Mouse (Mus musculus) lung, embryonic 14.5 days (tissue): Measurements from ENCODE around the gene Gm37240. TPM values are rescaled to one million over a fixed set of nuclear protein-coding genes. Genes with fewer than 3 reads are reported as not detected.

Source experiments
- ATAC-seq: fragments of 200-750 bp; cut with Nextera tagmentation; 2 replicates; pipeline ENCODE4 v1.8.0; 2017; ENCODE audit warnings: mild to moderate bottlenecking, moderate TSS enrichment, moderate library complexity; ENCODE audit not compliant: insufficient read depth
- DNase-seq: peaks from one replicate; pipeline ENCODE4 v3.0.0-alpha.2; 2015
- H3K27ac ChIP-seq: fragments of 300-500 bp; sonication (generic); 2 replicates; pipeline ENCODE4 v1.5.1; 2014; ENCODE audit warnings: low read depth, mild to moderate bottlenecking, moderate library complexity
- H3K27me3 ChIP-seq: fragments of 300-500 bp; sonication (generic); 2 replicates; pipeline ENCODE4 v1.6.1; 2014; ENCODE audit warnings: low read length, control low read depth; ENCODE audit not compliant: insufficient read depth
- H3K36me3 ChIP-seq: fragments of 300-500 bp; sonication (generic); 2 replicates; pipeline ENCODE4 v1.6.1; 2014; ENCODE audit warnings: control low read depth; ENCODE audit not compliant: insufficient read depth
- H3K4me1 ChIP-seq: fragments of 300-500 bp; sonication (generic); 2 replicates; pipeline ENCODE4 v1.6.1; 2014; ENCODE audit warnings: antibody characterized with exemption, control low read depth; ENCODE audit not compliant: insufficient read depth
- H3K4me2 ChIP-seq: fragments of 300-500 bp; sonication (generic); 2 replicates; pipeline ENCODE4 v1.6.1; 2014; ENCODE audit warnings: mild to moderate bottlenecking
- H3K4me3 ChIP-seq: fragments of 300-500 bp; sonication (generic); 2 replicates; pipeline ENCODE4 v1.5.1; 2014; ENCODE audit warnings: low read depth, low read length
- H3K9ac ChIP-seq: fragments of 300-500 bp; sonication (generic); 2 replicates; pipeline ENCODE4 v1.6.1; 2014
- H3K9me3 ChIP-seq: fragments of 300-500 bp; sonication (generic); 2 replicates; pipeline ENCODE4 v1.6.1; 2016; ENCODE audit warnings: low read depth, low read length, control low read depth
- CTCF ChIP-seq: IDR thresholded peaks from 2 replicates; pipeline ENCODE4 v1.5.1; 2016; ENCODE audit warnings: antibody characterized with exemption, low read depth
- WGBS: fragments of 180-500 bp; shearing (Covaris S2); extraction: QIAGEN DNeasy Blood & Tissue Kit; methylation state at CpG from one replicate; pipeline ENCODE4 v1.1.7; 2014; 5-methylcytosine and 5-hydroxymethylcytosine counted together
- polyA plus RNA-seq: library from polyadenylated mRNA; unstranded; fragments of >200 nt; fragmentation: Nextera tagmentation; extraction: Ambion mirVana; gene quantifications from 2 replicates; pipeline ENCODE4 v1.2.1, GENCODE M21; 2014

The Gm37240 gene
- polyA plus RNA-seq, 1 experiment from 2014 or later: 4.5 TPM

GRCm38 (mm10) chr3:84484891-84485290, 1402.4 kb downstream of the Gm37240 start:
- no peak for DNase-seq
- H3K27ac ChIP-seq: peak overlapping the region; percentile 42; the same call in 1 of the 2 replicates

GRCm38 (mm10) chr3:84484333-84484732, 1403.0 kb downstream of the Gm37240 start:
- Histone ChIP-seq H3K4me3 (no peak overlapping the region), H3K4me1 (no peaks in the 10 kb centered on the region; the same call in 1 of the 2 replicates), H3K36me3 (no peaks in the 10 kb centered on the region), H3K9ac (no peak overlapping the region), H3K4me2 (no peak overlapping the region), H3K27ac (no peak overlapping the region), H3K27me3 (0 out of 2 replicates have a peak, but pooled peaks cover 2% of the 10 kb centered on the region), H3K9me3 (no peaks in the 10 kb centered on the region)
- DNase-seq: no peak
- no peak for TF ChIP-seq CTCF
- ATAC-seq: no peak
- WGBS: 67% methylated on average over 4 of the region's 4 CpGs

More at GRCm38 (mm10) chr3:84484891-84485290, 1402.4 kb downstream of the Gm37240 start:
- 50% methylated on average over 3 of the region's 3 CpGs for WGBS
- TF ChIP-seq CTCF: no peak
- Histone ChIP-seq H3K4me1 (no peaks in the 10 kb centered on the region; the same call in 1 of the 2 replicates), H3K9ac (no peak overlapping the region), H3K27me3 (no peaks in the 10 kb centered on the region), H3K4me3 (no peak overlapping the region), H3K36me3 (no peaks in the 10 kb centered on the region), H3K9me3 (no peaks in the 10 kb centered on the region), H3K4me2 (no peak overlapping the region)
- ATAC-seq: no peak

GRCm38 (mm10) chr3:84482121-84482520, 1405.2 kb downstream of the Gm37240 start:
- H3K4me1 ChIP-seq: peaks cover 5% of the 10 kb centered on the region; the same call in 1 of the 2 replicates
- no peaks in the 10 kb centered on the region for H3K36me3 ChIP-seq
- 90% methylated on average over 6 of the region's 6 CpGs for WGBS
- H3K9ac ChIP-seq: no peak overlapping the region
- peaks cover 13% of the 10 kb centered on the region; the same call in 1 of the 2 replicates for H3K27me3 ChIP-seq
- H3K9me3 ChIP-seq: no peaks in the 10 kb centered on the region
- DNase-seq (no peak), ATAC-seq (no peak)
- TF ChIP-seq CTCF: no peak
- H3K27ac ChIP-seq: no peak overlapping the region
- H3K4me3 ChIP-seq: no peak overlapping the region
- no peak overlapping the region for H3K4me2 ChIP-seq

DNA sequence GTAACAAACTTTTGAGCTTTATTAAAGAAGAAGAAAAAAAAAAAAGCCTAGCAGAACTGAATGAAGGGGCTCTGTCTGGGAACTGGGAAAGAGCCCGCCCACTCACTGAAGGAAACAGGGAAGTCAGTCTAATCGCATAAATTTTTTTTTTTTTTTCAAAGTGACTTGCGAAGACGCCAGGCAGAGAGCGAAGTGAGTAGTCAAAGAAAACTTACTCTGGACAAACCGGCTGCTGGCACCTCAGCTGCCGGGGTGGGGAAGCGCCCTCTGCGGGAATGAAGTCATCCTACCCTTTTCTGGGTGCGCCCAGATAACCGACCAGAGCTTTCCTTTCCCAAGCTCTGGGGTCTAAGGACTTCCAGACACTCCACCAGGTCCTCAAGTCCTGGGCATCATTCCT, 1406.2 kb downstream of the Gm37240 start:
- ATAC-seq (0 out of 2 replicates have a peak, but pooled peaks have one; percentile 9), DNase-seq (peak; percentile 82)
- 3% methylated on average over 11 of the region's 11 CpGs for WGBS
- peaks cover 5% of the 10 kb centered on the region; the same call in 1 of the 2 replicates for H3K4me1 ChIP-seq
- no peaks in the 10 kb centered on the region for H3K9me3 ChIP-seq
- peak overlapping the region; percentile 72; the same call in 1 of the 2 replicates for H3K9ac ChIP-seq
- H3K4me2 ChIP-seq: peak overlapping the region; percentile 99
- peak overlapping the region; percentile 67 for H3K4me3 ChIP-seq
- H3K27ac ChIP-seq: peak overlapping the region; percentile 64; the same call in 1 of the 2 replicates
- H3K36me3 ChIP-seq: no peaks in the 10 kb centered on the region
- peak; percentile 64 for TF ChIP-seq CTCF
- peaks cover 13% of the 10 kb centered on the region; the same call in 1 of the 2 replicates for H3K27me3 ChIP-seq

GRCm38 (mm10) chr3:84480006-84480897, 1407.1 kb downstream of the Gm37240 start, which contains the start of gene Fhdc1:
Gene Fhdc1, minus strand, starts transcription at chr3:84480429.
- peak within 1 kb of the TSS; percentile 64 for H3K27ac ChIP-seq
- DNase-seq (peak; percentile 74), ATAC-seq (peak; percentile 78)
- peak within 1 kb of the TSS; percentile 67 for H3K4me3 ChIP-seq
- WGBS: under 1% methylated on average over 79 of the region's 82 CpGs
- peaks cover 5% of the 10 kb centered on the region; the same call in 1 of the 2 replicates for H3K4me1 ChIP-seq
- H3K27me3 ChIP-seq: peaks cover 13% of the 10 kb centered on the region; the same call in 1 of the 2 replicates
- peak; percentile 22; the same call in 1 of the 2 replicates for TF ChIP-seq CTCF
- no peaks in the 10 kb centered on the region for H3K36me3 ChIP-seq
- peak within 1 kb of the TSS; percentile 72 for H3K9ac ChIP-seq
- no peaks in the 10 kb centered on the region for H3K9me3 ChIP-seq
- peak within 1 kb of the TSS; percentile 99 for H3K4me2 ChIP-seq

DNA sequence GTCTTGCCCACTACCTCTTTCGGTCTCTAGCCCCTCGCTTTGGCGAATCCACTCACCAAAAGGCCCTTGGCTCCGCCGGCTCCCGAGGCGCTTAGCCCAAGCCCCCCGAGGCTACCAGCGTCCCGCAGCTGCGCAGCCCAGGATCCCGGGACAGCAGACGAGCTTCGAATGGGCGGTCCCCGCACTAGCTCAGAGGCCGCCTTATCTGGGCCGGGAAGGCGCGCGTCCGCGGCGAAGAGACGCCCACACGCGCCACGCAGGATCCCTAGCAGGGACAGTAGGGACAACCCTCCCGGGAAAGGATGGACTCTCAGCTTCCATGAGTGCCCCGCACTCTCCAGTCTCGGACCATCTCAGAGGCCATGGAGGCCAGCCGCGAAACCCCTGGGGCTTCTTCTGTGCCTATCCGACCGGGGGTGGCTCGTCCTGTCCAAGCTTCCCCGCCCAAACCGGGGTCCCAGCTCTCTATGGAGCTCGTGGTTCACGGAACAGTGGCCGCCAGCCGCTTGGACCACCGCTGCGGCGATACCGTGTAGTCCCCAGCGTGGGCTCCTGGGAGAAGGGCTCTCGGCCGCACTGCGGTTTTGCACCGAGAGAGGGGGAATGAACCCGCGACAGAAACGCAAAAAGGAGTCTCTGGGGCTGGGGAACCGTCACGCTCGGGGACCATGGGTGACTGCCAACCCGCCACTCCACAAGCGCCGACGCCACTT, 1407.9 kb downstream of the Gm37240 start:
- Histone ChIP-seq H3K4me3 (peak overlapping the region; percentile 67), H3K9ac (peak overlapping the region; percentile 72), H3K36me3 (no peaks in the 10 kb centered on the region), H3K4me1 (0 out of 2 replicates have a peak, but pooled peaks cover 5% of the 10 kb centered on the region), H3K27ac (peak overlapping the region; percentile 64), H3K9me3 (no peaks in the 10 kb centered on the region), H3K27me3 (peaks cover 13% of the 10 kb centered on the region; the same call in 1 of the 2 replicates), H3K4me2 (peak overlapping the region; percentile 99)
- under 1% methylated on average over 61 of the region's 61 CpGs for WGBS
- no peak for TF ChIP-seq CTCF
- ATAC-seq: peak; percentile 58
- DNase-seq: peak; percentile 75
